Mouse (Mus musculus): ENCODE measurements around the gene Slc30a3.

Gene Slc30a3

GRCm38 (mm10) chr5:31108000-31108490, at the start of gene Slc30a3:
Slc30a3 (minus strand) TSS chr5:31108237.
- DNase-seq = no peak

- peak; percentile 85 for DNase-seq
These were observed 46.1 kb upstream of the Slc30a3 start, which contains the start of gene Mpv17 for GRCm38 (mm10) chr5:31154152-31154553. Mpv17 (minus strand) TSS chr5:31154251.

- DNase-seq = no peak
These were observed 45.6 kb upstream of the Slc30a3 start for GRCm38 (mm10) chr5:31153516-31154151.

GRCm38 (mm10) chr5:31151746-31152145, 43.7 kb upstream of the Slc30a3 start:
- DNase-seq = no peak

- DNase-seq = no peak
These were observed 41.7 kb upstream of the Slc30a3 start for GRCm38 (mm10) chr5:31149781-31150180.

GRCm38 (mm10) chr5:31138968-31139425, 31.0 kb upstream of the Slc30a3 start:
- no peak for DNase-seq

GRCm38 (mm10) chr5:31138241-31138967, 30.4 kb upstream of the Slc30a3 start, which contains the start of gene Ucn:
Ucn (minus strand) TSS chr5:31138829.
- no peak for DNase-seq

- no peak for DNase-seq
These were observed 29.6 kb upstream of the Slc30a3 start for GRCm38 (mm10) chr5:31137658-31138057.

GRCm38 (mm10) chr5:31136730-31137424, 28.8 kb upstream of the Slc30a3 start:
- no peak for DNase-seq

GRCm38 (mm10) chr5:31126050-31126449, 18.0 kb upstream of the Slc30a3 start:
- DNase-seq = no peak

- DNase-seq = no peak
These were observed 15.4 kb upstream of the Slc30a3 start for GRCm38 (mm10) chr5:31123481-31123880.

- DNase-seq = no peak
These were observed 13.1 kb upstream of the Slc30a3 start for GRCm38 (mm10) chr5:31121111-31121510.

GRCm38 (mm10) chr5:31116912-31117311, 8.9 kb upstream of the Slc30a3 start:
- no peak for DNase-seq

- DNase-seq = no peak
These were observed 8.3 kb upstream of the Slc30a3 start, which contains the start of gene Trim54 for GRCm38 (mm10) chr5:31116354-31116753. Trim54 (plus strand) TSS chr5:31116712.

- DNase-seq = no peak
These were observed 2.7 kb upstream of the Slc30a3 start for GRCm38 (mm10) chr5:31110781-31111180.

GRCm38 (mm10) chr5:31105814-31106335, 2.2 kb downstream of the Slc30a3 start, which contains the start of gene Dnajc5g:
Dnajc5g (plus strand) TSS chr5:31106285.
- DNase-seq = no peak

GRCm38 (mm10) chr5:31095711-31096480, 12.1 kb downstream of the Slc30a3 start:
- no peak for DNase-seq

- DNase-seq = peak; percentile 24
These were observed 13.0 kb downstream of the Slc30a3 start for GRCm38 (mm10) chr5:31094799-31095691.

- no peak for DNase-seq
These were observed 13.8 kb downstream of the Slc30a3 start for GRCm38 (mm10) chr5:31094100-31094798.

Data from liver (tissue).